Mouse (Mus musculus) embryonic facial prominence, embryonic 10.5 days (tissue): Measurements from ENCODE around the gene Klk1b22. TPM values are rescaled to one million over a fixed set of nuclear protein-coding genes. Genes with fewer than 3 reads are reported as not detected.
"Not testable (repeated sequence)": the region's sequence is repeated elsewhere in the genome, so short reads cannot be mapped to it uniquely, and the experiment has no call there.

Source experiments
- DNase-seq: peaks from one replicate; pipeline ENCODE4 v3.0.0-alpha.2; 2017; ENCODE audit warnings: low spot score
- H3K27ac ChIP-seq: fragments of 300-500 bp; sonication (generic); replicated peaks from 2 replicates; pipeline ENCODE4 v1.5.1; 2016; ENCODE audit warnings: mild to moderate bottlenecking
- H3K27me3 ChIP-seq: fragments of 300-500 bp; sonication (generic); replicated peaks from 2 replicates; pipeline ENCODE4 v1.6.1; 2016; ENCODE audit warnings: low read depth, mild to moderate bottlenecking; ENCODE audit not compliant: poor library complexity, severe bottlenecking
- H3K36me3 ChIP-seq: fragments of 300-500 bp; sonication (generic); replicated peaks from 2 replicates; pipeline ENCODE4 v1.6.1; 2016; ENCODE audit warnings: mild to moderate bottlenecking, moderate library complexity
- H3K4me1 ChIP-seq: fragments of 300-500 bp; sonication (generic); 2 replicates; pipeline ENCODE4 v1.6.1; 2016
- H3K4me3 ChIP-seq: fragments of 300-500 bp; sonication (generic); 2 replicates; pipeline ENCODE4 v1.5.1; 2016; ENCODE audit warnings: mild to moderate bottlenecking, moderate library complexity
- H3K9me3 ChIP-seq: fragments of 300-500 bp; sonication (generic); 2 replicates; pipeline ENCODE4 v1.6.1; 2016; ENCODE audit warnings: mild to moderate bottlenecking
- WGBS: fragments of 180-500 bp; shearing (Covaris S2); methylation state at CpG from one replicate; pipeline ENCODE4 v1.1.7; 2016; 5-methylcytosine and 5-hydroxymethylcytosine counted together
- polyA plus RNA-seq: library from polyadenylated mRNA; unstranded; fragments of >200 nt; fragmentation: Nextera tagmentation; extraction: Ambion mirVana; gene quantifications from 2 replicates; pipeline ENCODE4 v1.2.1, GENCODE M21; 2016

The Klk1b22 gene
- not detected in 2 replicates for polyA plus RNA-seq

- no peak within 1 kb of the TSS for H3K27ac ChIP-seq
- H3K36me3 ChIP-seq = no peaks in the 10 kb centered on the region
- H3K27me3 ChIP-seq = no peaks in the 10 kb centered on the region
- 74% methylated on average over 4 of the region's 4 CpGs for WGBS
- DNase-seq = no peak
- no peaks in the 10 kb centered on the region for H3K4me1 ChIP-seq
- H3K4me3 ChIP-seq = no peak within 1 kb of the TSS
- H3K9me3 ChIP-seq = 0 out of 2 replicates have a peak, but pooled peaks cover 3% of the 10 kb centered on the region
These were observed at the start of gene Klk1b22 for GRCm38 (mm10) chr7:44112373-44112772. TSS of gene Klk1b22 (plus strand) at chr7:44112673.

- DNase-seq = no peak
- Histone ChIP-seq H3K4me1 (no peaks in the 10 kb centered on the region), H3K27me3 (no peaks in the 10 kb centered on the region), H3K4me3 (no peak overlapping the region), H3K27ac (no peak overlapping the region), H3K9me3 (no peaks in the 10 kb centered on the region), H3K36me3 (no peaks in the 10 kb centered on the region)
- WGBS = 78% methylated on average over 2 of the region's 2 CpGs
These were observed 40.4 kb upstream of the Klk1b22 start for GRCm38 (mm10) chr7:44072117-44072516.

GRCm38 (mm10) chr7:44077703-44078102, 34.8 kb upstream of the Klk1b22 start:
- no peak overlapping the region for H3K27ac ChIP-seq
- H3K27me3 ChIP-seq = no peaks in the 10 kb centered on the region
- no peak for DNase-seq
- H3K4me3 ChIP-seq = no peak overlapping the region
- 100% methylated on average over 1 of the region's 1 CpGs for WGBS
- H3K36me3 ChIP-seq = no peaks in the 10 kb centered on the region
- no peaks in the 10 kb centered on the region for H3K4me1 ChIP-seq
- peaks cover 2% of the 10 kb centered on the region; the same call in 1 of the 2 replicates for H3K9me3 ChIP-seq

GRCm38 (mm10) chr7:44096111-44096510, 16.4 kb upstream of the Klk1b22 start:
- Histone ChIP-seq H3K27ac (no peak overlapping the region), H3K27me3 (no peaks in the 10 kb centered on the region), H3K4me3 (no peak overlapping the region), H3K9me3 (no peaks in the 10 kb centered on the region), H3K36me3 (no peaks in the 10 kb centered on the region), H3K4me1 (no peaks in the 10 kb centered on the region)
- WGBS = 80% methylated on average over 1 of the region's 1 CpGs
- no peak for DNase-seq

GRCm38 (mm10) chr7:44102028-44102427, 10.4 kb upstream of the Klk1b22 start, which contains the start of gene Klk1b21:
TSS of gene Klk1b21 (plus strand) at chr7:44102328.
- not testable (repeated sequence) for DNase-seq, H3K4me3 ChIP-seq, H3K36me3 ChIP-seq, H3K27me3 ChIP-seq, H3K4me1 ChIP-seq, H3K9me3 ChIP-seq, H3K27ac ChIP-seq
- WGBS = 87% methylated on average over 3 of the region's 3 CpGs

GRCm38 (mm10) chr7:44123445-44123844, 11.0 kb downstream of the Klk1b22 start:
- H3K27me3 ChIP-seq = no peaks in the 10 kb centered on the region
- 0 out of 2 replicates have a peak, but pooled peaks cover 8% of the 10 kb centered on the region for H3K9me3 ChIP-seq
- no peaks in the 10 kb centered on the region for H3K36me3 ChIP-seq
- 91% methylated on average over 6 of the region's 6 CpGs for WGBS
- H3K4me3 ChIP-seq = no peak overlapping the region
- H3K27ac ChIP-seq = no peak overlapping the region
- no peaks in the 10 kb centered on the region for H3K4me1 ChIP-seq
- DNase-seq = no peak

GRCm38 (mm10) chr7:44136467-44136866, 24.0 kb downstream of the Klk1b22 start, which contains the start of gene Klk1b16:
TSS of gene Klk1b16 (plus strand) at chr7:44136767.
- Histone ChIP-seq H3K9me3 (no peaks in the 10 kb centered on the region), H3K4me1 (no peaks in the 10 kb centered on the region), H3K27me3 (no peaks in the 10 kb centered on the region), H3K36me3 (no peaks in the 10 kb centered on the region), H3K27ac (no peak within 1 kb of the TSS), H3K4me3 (no peak within 1 kb of the TSS)
- WGBS = 92% methylated on average over 3 of the region's 3 CpGs
- DNase-seq = no peak

Other genes starting within 250 kb of the Klk1b22 start
- not detected in 2 replicates for gene Klk4, start 231.5 kb upstream of the Klk1b22 start, polyA plus RNA-seq
- gene Klk15, start 178.9 kb upstream of the Klk1b22 start, polyA plus RNA-seq = not detected in 2 replicates
- gene Klk1b8, start 162.0 kb upstream of the Klk1b22 start, polyA plus RNA-seq = not detected in 2 replicates
- gene Klk1b1, start 145.9 kb upstream of the Klk1b22 start, polyA plus RNA-seq = not detected in 2 replicates
- not detected in 2 replicates for gene Klk1b9, start 136.6 kb upstream of the Klk1b22 start, polyA plus RNA-seq
- not detected in 2 replicates for gene Klk1b11, start 116.8 kb upstream of the Klk1b22 start, polyA plus RNA-seq
- not detected in 2 replicates for gene Klk1b26, start 100.5 kb upstream of the Klk1b22 start, polyA plus RNA-seq
- gene Klk1b27, start 60.4 kb upstream of the Klk1b22 start, polyA plus RNA-seq = not detected in 2 replicates
- not detected in 2 replicates for gene Klk1b21, start 10.3 kb upstream of the Klk1b22 start, polyA plus RNA-seq
- not detected in 2 replicates for gene Klk1b16, start 24.1 kb downstream of the Klk1b22 start, polyA plus RNA-seq
- not detected in 2 replicates for gene Klk1b24, start 75.6 kb downstream of the Klk1b22 start, polyA plus RNA-seq
- gene Klk1b3, start 85.5 kb downstream of the Klk1b22 start, polyA plus RNA-seq = not detected in 2 replicates
- gene Klk1b4, start 94.8 kb downstream of the Klk1b22 start, polyA plus RNA-seq = not detected in 2 replicates
- gene Klk1b5, start 103.3 kb downstream of the Klk1b22 start, polyA plus RNA-seq = not detected in 2 replicates
- not detected in 2 replicates for gene Klk1, start 112.7 kb downstream of the Klk1b22 start, polyA plus RNA-seq
- gene Gm36864, start 123.5 kb downstream of the Klk1b22 start, polyA plus RNA-seq = 0.10 TPM in 1 of 2 replicates, not detected in the other
- gene 1700028J19Rik, start 134.0 kb downstream of the Klk1b22 start, polyA plus RNA-seq = 1.1 TPM in 2 replicates
- gene 2410002F23Rik, start 134.0 kb downstream of the Klk1b22 start, polyA plus RNA-seq = 197 and 214 TPM in 2 replicates
- gene Acp4, start 144.7 kb downstream of the Klk1b22 start, polyA plus RNA-seq = 0.16 TPM in 1 of 2 replicates, not detected in the other
- gene Gm15517, start 148.8 kb downstream of the Klk1b22 start, polyA plus RNA-seq = not detected in 2 replicates
- gene Clec11a, start 194.2 kb downstream of the Klk1b22 start, polyA plus RNA-seq = 1.5 and 1.8 TPM in 2 replicates
- 0.80 and 0.97 TPM in 2 replicates for gene Shank1, start 197.6 kb downstream of the Klk1b22 start, polyA plus RNA-seq